In genomic region chr10:62557736-62558135, GRCm38 (mm10) we compare ENCODE assay signal across 11 mouse cellular contexts. TPM values are rescaled to one million over a fixed set of nuclear protein-coding genes. Genes with fewer than 3 reads are reported as not detected.
DNase-seq lines count a peak whose midpoint lies in the region; ATAC-seq and TF ChIP-seq lines count a peak whose summit lies in the region.
"Had no signal": no experiment of that assay in that cellular context is flagged by ENCODE, and none has a peak within 500 bp of the region (broad histone marks: within the 10 kb centered on the region; RNA-seq: fewer than 3 reads in every experiment).

No protein-coding gene starts in this region.

- WGBS in lung, postnatal 0 days = 86% methylated on average over 1 of the region's 1 CpGs
- 89% methylated on average over 1 of the region's 1 CpGs for WGBS in kidney, embryonic 15.5 days

- no peak overlapping the region for H3K27ac ChIP-seq in lung, postnatal 0 days (ENCODE audit: low read length)
- no peak overlapping the region for H3K27ac ChIP-seq in kidney, embryonic 15.5 days
- H3K27ac ChIP-seq: stomach, embryonic 15.5 days had no signal

- ATAC-seq in lung, postnatal 0 days = no peak
- ATAC-seq in megakaryocyte progenitor cell, adult 5-6 weeks (replicated peaks; ENCODE audit: poor library complexity) = peak; percentile 49; the same call in 1 of the 2 replicates
- ATAC-seq in kidney, embryonic 15.5 days (replicated peaks; ENCODE audit: low FRiP score) = no peak

- H3K4me3 ChIP-seq in lung, postnatal 0 days (ENCODE audit: low read depth, low read length) = no peak overlapping the region
- no peak overlapping the region for H3K4me3 ChIP-seq in kidney, embryonic 15.5 days (replicated peaks)
- H3K4me3 ChIP-seq: stomach, embryonic 15.5 days had no signal

- no peak for TF ChIP-seq EP300 in lung, postnatal 0 days (IDR thresholded peaks at IDR 0.05)

- no peak overlapping the region for H3K9ac ChIP-seq in lung, postnatal 0 days (replicated peaks; ENCODE audit: low read depth)
- no peak overlapping the region for H3K9ac ChIP-seq in kidney, embryonic 15.5 days
- H3K9ac ChIP-seq: stomach, embryonic 15.5 days had no signal

- no peak overlapping the region for H3K4me2 ChIP-seq in lung, postnatal 0 days (replicated peaks; ENCODE audit: low read depth, low read length)
- no peak overlapping the region for H3K4me2 ChIP-seq in kidney, embryonic 15.5 days
- H3K4me2 ChIP-seq: stomach, embryonic 15.5 days had no signal

- H3K4me1 ChIP-seq in lung, postnatal 0 days (ENCODE audit: insufficient read depth, low read depth, low read length) = no peaks in the 10 kb centered on the region
- no peaks in the 10 kb centered on the region for H3K4me1 ChIP-seq in kidney, embryonic 15.5 days
- H3K4me1 ChIP-seq: stomach, embryonic 15.5 days had no signal

- no peaks in the 10 kb centered on the region for H3K9me3 ChIP-seq in lung, postnatal 0 days (ENCODE audit: low read length)
- no peaks in the 10 kb centered on the region for H3K9me3 ChIP-seq in kidney, embryonic 15.5 days (replicated peaks)
- H3K9me3 ChIP-seq: stomach, embryonic 15.5 days had no signal

- H3K36me3 ChIP-seq in lung, postnatal 0 days (ENCODE audit: insufficient read depth, low read length) = peaks cover 19% of the 10 kb centered on the region; the same call in 1 of the 2 replicates
- H3K36me3 ChIP-seq in kidney, embryonic 15.5 days = peaks cover 54% of the 10 kb centered on the region

- no peaks in the 10 kb centered on the region for H3K27me3 ChIP-seq in lung, postnatal 0 days (replicated peaks; ENCODE audit: insufficient read depth, low read length)
- no peaks in the 10 kb centered on the region for H3K27me3 ChIP-seq in kidney, embryonic 15.5 days
- H3K27me3 ChIP-seq: stomach, embryonic 15.5 days had no signal

- peak; percentile 63 for TF ChIP-seq CTCF in lung, postnatal 0 days (IDR thresholded peaks at IDR 0.05)

- DNase-seq in cerebellum, postnatal 10 days = peak; percentile 20 to 26
- no peak for DNase-seq in cerebellum, adult 9-11 months
- DNase-seq in lung, postnatal 0 days (ENCODE audit: low spot score) = no peak
- DNase-seq in lung, adult 18-20 months = no peak
- DNase-seq in WW6 (ENCODE audit: low read depth, low spot score) = peak; percentile 42
- DNase-seq in urinary bladder, adult 18-20 months (ENCODE audit: low spot score in 2 of 2) = no peak
- DNase-seq: heart, postnatal 10 days; left cerebral cortex, postnatal 4 days had no signal

RNA-seq across cellular contexts. Expression of gene Kif1bp, which starts 20.5 kb away (rescaled TPM):
- 21.8 and 22.8 TPM in 2 replicates for polyA plus RNA-seq in lung, postnatal 0 days (2015; fragmentation: Nextera tagmentation; extraction: Ambion mirVana)
- total RNA-seq in megakaryocyte progenitor cell, adult 5-6 weeks (2015) = 18.7 and 26.5 TPM in 2 replicates
- total RNA-seq in megakaryocyte progenitor cell, adult 5-6 weeks (2017) = 14.8 and 19.4 TPM in 2 replicates
- polyA plus RNA-seq in kidney, embryonic 15.5 days (2015; fragmentation: Nextera tagmentation; extraction: Ambion mirVana) = 34.0 and 35.2 TPM in 2 replicates

RNA-seq across cellular contexts. Expression of gene Srgn, which starts 30.5 kb away (rescaled TPM):
- polyA plus RNA-seq in lung, postnatal 0 days (2015; fragmentation: Nextera tagmentation; extraction: Ambion mirVana) = 215 and 245 TPM in 2 replicates
- total RNA-seq in megakaryocyte progenitor cell, adult 5-6 weeks (2015) = 4,537 and 5,213 TPM in 2 replicates
- total RNA-seq in megakaryocyte progenitor cell, adult 5-6 weeks (2017) = 2,549 and 3,020 TPM in 2 replicates
- polyA plus RNA-seq in kidney, embryonic 15.5 days (2015; fragmentation: Nextera tagmentation; extraction: Ambion mirVana) = 8.6 and 9.9 TPM in 2 replicates

RNA-seq across cellular contexts. Expression of gene Ddx21, which starts 44.3 kb away (rescaled TPM):
- 8.2 and 9.0 TPM in 2 replicates for polyA plus RNA-seq in lung, postnatal 0 days (2015; fragmentation: Nextera tagmentation; extraction: Ambion mirVana)
- 115 and 119 TPM in 2 replicates for total RNA-seq in megakaryocyte progenitor cell, adult 5-6 weeks (2015)
- total RNA-seq in megakaryocyte progenitor cell, adult 5-6 weeks (2017) = 148 and 187 TPM in 2 replicates
- polyA plus RNA-seq in kidney, embryonic 15.5 days (2015; fragmentation: Nextera tagmentation; extraction: Ambion mirVana) = 24.2 and 24.6 TPM in 2 replicates

Comparison
In these comparisons a context has a peak if more than half of its experiments do, and no peak if none do; other contexts are left out.
1. DNase-seq: peak in cerebellum, postnatal 10 days (2 of 2) and WW6 (single experiment); none in cerebellum, adult 9-11 months (single experiment), lung, postnatal 0 days (single experiment), lung, adult 18-20 months (0 of 2) and urinary bladder, adult 18-20 months (0 of 2).
2. RNA of gene Srgn, which starts 30.5 kb away (polyA plus RNA-seq): 215 to 245 TPM in lung, postnatal 0 days; 8.6 to 9.9 TPM in kidney, embryonic 15.5 days; every median in the first group is over 10 times any median in the second.